Mouse (Mus musculus) liver, postnatal 0 days (tissue): ENCODE data around the gene Dab1. TPM values are rescaled to one million over a fixed set of nuclear protein-coding genes. Genes with fewer than 3 reads are reported as not detected.

Source experiments
- ATAC-seq: fragments of 200-750 bp; cut with Nextera tagmentation; 2 replicates; pipeline ENCODE4 v1.8.0; 2017; ENCODE audit warnings: mild to moderate bottlenecking, moderate library complexity
- DNase-seq: peaks from one replicate; pipeline ENCODE4 v3.0.0-alpha.2; 2016
- H3K27ac ChIP-seq: fragments of 300-500 bp; sonication (generic); 2 replicates; pipeline ENCODE4 v1.5.1; 2014; ENCODE audit warnings: antibody characterized with exemption, moderate library complexity, mild to moderate bottlenecking, low read depth
- H3K27me3 ChIP-seq: fragments of 300-500 bp; sonication (generic); 2 replicates; pipeline ENCODE4 v1.6.1; 2014; ENCODE audit warnings: low read length, control low read depth, mixed read lengths; ENCODE audit not compliant: insufficient read depth
- H3K36me3 ChIP-seq: fragments of 300-500 bp; sonication (generic); replicated peaks from 2 replicates; pipeline ENCODE4 v1.6.1; 2014; ENCODE audit warnings: mild to moderate bottlenecking, control low read depth, low read length, moderate library complexity, mixed read lengths; ENCODE audit not compliant: insufficient read depth
- H3K4me1 ChIP-seq: fragments of 300-500 bp; sonication (generic); 2 replicates; pipeline ENCODE4 v1.6.1; 2014; ENCODE audit warnings: antibody characterized with exemption, mild to moderate bottlenecking, control low read depth; ENCODE audit not compliant: insufficient read depth
- H3K4me2 ChIP-seq: fragments of 300-500 bp; sonication (generic); 2 replicates; pipeline ENCODE4 v1.6.1; 2014; ENCODE audit warnings: low read depth, mild to moderate bottlenecking, low read length, moderate library complexity, mixed read lengths
- H3K4me3 ChIP-seq: fragments of 300-500 bp; sonication (generic); 2 replicates; pipeline ENCODE4 v1.5.1; 2014; ENCODE audit warnings: low read depth, low read length
- H3K9ac ChIP-seq: fragments of 300-500 bp; sonication (generic); replicated peaks from 2 replicates; pipeline ENCODE4 v1.6.1; 2014; ENCODE audit warnings: mild to moderate bottlenecking, moderate library complexity
- H3K9me3 ChIP-seq: fragments of 300-500 bp; sonication (generic); 2 replicates; pipeline ENCODE4 v1.6.1; 2016; ENCODE audit warnings: mild to moderate bottlenecking, control low read depth, low read length, mixed read lengths
- CTCF ChIP-seq: sonication (generic); IDR thresholded peaks from 2 replicates; pipeline ENCODE4 v1.5.1; 2016; ENCODE audit warnings: antibody characterized with exemption, low read depth
- EP300 ChIP-seq: IDR thresholded peaks from 2 replicates; pipeline ENCODE4 v1.6.1; 2016; ENCODE audit warnings: antibody characterized with exemption, low read depth, mild to moderate bottlenecking
- WGBS: fragments of 180-500 bp; shearing (Covaris S2); extraction: QIAGEN DNeasy Blood & Tissue Kit; methylation state at CpG from one replicate; pipeline ENCODE4 v1.1.7; 2014; ENCODE audit not compliant: insufficient replicate concordance; 5-methylcytosine and 5-hydroxymethylcytosine counted together
- polyA plus RNA-seq: library from polyadenylated mRNA; unstranded; fragments of >200 nt; fragmentation: Nextera tagmentation; extraction: Ambion mirVana; gene quantifications from 2 replicates; pipeline ENCODE4 v1.2.1, GENCODE M21; 2015

The Dab1 gene
- polyA plus RNA-seq, 1 experiment from 2014 or later, result 1.1 TPM

DNA sequence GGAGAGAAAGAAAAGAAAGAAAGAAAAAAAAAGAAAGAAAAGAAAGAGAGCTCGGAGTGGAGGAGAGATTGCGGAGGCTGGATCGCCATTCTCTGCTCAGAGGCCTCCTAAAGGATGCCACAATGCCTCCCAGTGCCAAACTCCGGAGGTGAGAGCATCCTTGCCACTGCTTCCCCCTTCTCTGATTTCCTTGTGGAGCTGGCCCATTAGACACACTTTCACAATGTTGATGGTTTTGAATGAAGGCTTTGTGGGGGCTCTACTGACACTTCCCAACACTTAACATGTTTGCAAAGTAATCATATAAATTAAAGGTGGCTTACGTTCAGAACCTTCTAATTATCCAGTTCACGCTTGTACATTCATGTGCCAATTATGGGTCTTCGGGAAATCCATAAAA, 749.9 kb downstream of the Dab1 start:
- 9% methylated on average over 7 of the region's 7 CpGs for WGBS
- no peaks in the 10 kb centered on the region for H3K4me1 ChIP-seq
- no peak for TF ChIP-seq CTCF
- no peak for TF ChIP-seq EP300
- ATAC-seq (no peak), DNase-seq (no peak)
- H3K4me3 ChIP-seq, result no peak overlapping the region
- peak overlapping the region; percentile 84; the same call in 1 of the 2 replicates for H3K4me2 ChIP-seq
- no peak overlapping the region for H3K27ac ChIP-seq
- H3K27me3 ChIP-seq, result peaks cover 48% of the 10 kb centered on the region
- no peaks in the 10 kb centered on the region for H3K36me3 ChIP-seq
- H3K9ac ChIP-seq, result no peak overlapping the region
- H3K9me3 ChIP-seq, result no peaks in the 10 kb centered on the region

DNA sequence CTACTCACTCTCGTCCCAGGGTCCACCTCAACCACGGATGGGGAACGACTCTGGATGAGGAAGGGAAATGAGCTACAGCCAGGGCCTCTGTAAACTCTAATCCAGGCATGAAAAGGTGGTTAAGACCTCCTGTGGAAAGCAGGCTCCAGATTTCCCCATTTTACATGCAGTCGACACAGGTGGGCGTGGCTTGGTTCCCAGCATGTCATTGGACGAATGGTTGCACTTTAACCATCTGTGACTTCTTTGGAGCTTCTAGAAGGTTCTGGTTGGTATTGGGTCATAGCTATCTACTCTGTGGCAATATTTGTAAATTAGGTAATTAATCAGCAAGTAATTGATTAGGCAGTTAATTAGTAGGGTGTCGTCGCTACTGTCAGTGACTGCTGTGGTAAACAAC, 752.0 kb downstream of the Dab1 start:
- Histone ChIP-seq H3K9me3 (no peaks in the 10 kb centered on the region; the same call in 1 of the 2 replicates), H3K9ac (no peak overlapping the region), H3K27me3 (peaks cover 41% of the 10 kb centered on the region), H3K4me2 (no peak overlapping the region), H3K4me1 (no peaks in the 10 kb centered on the region), H3K27ac (no peak overlapping the region), H3K36me3 (no peaks in the 10 kb centered on the region), H3K4me3 (no peak overlapping the region)
- ATAC-seq, result no peak
- no peak for DNase-seq
- TF ChIP-seq EP300 (no peak), CTCF (no peak)
- WGBS, result 78% methylated on average over 8 of the region's 8 CpGs

GRCm38 (mm10) chr4:104374191-104374590, 755.0 kb downstream of the Dab1 start:
- Histone ChIP-seq H3K9me3 (no peaks in the 10 kb centered on the region; the same call in 1 of the 2 replicates), H3K27ac (no peak overlapping the region), H3K4me3 (no peak overlapping the region), H3K9ac (no peak overlapping the region), H3K27me3 (peaks cover 11% of the 10 kb centered on the region), H3K36me3 (no peaks in the 10 kb centered on the region), H3K4me1 (no peaks in the 10 kb centered on the region), H3K4me2 (no peak overlapping the region)
- DNase-seq (no peak), ATAC-seq (no peak)
- 65% methylated on average over 1 of the region's 1 CpGs for WGBS
- TF ChIP-seq EP300 (no peak), CTCF (no peak)

DNA sequence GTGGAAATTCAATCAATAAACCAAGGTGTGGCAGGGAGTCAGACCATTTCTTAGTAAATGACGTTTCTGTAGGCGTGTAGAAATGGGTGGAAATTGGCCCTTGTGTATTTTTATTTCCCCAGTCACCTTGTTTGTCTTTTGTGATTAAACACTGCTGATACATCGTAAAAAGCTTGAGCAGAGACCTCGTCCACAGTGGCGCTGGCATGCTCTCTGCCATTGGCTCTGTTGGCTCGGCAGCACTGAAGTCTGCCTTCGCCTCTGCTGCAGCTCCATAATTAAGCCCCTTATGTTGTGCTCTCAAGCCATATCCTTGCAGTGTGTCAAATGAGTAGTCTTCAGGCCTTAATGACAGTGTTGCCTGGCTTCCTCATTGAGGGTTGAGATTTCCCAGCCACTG, 765.5 kb downstream of the Dab1 start:
- Histone ChIP-seq H3K9ac (no peak overlapping the region), H3K4me1 (no peaks in the 10 kb centered on the region), H3K4me2 (no peak overlapping the region), H3K27me3 (no peaks in the 10 kb centered on the region), H3K9me3 (no peaks in the 10 kb centered on the region), H3K27ac (no peak overlapping the region), H3K36me3 (no peaks in the 10 kb centered on the region), H3K4me3 (no peak overlapping the region)
- ATAC-seq (no peak), DNase-seq (no peak)
- 65% methylated on average over 7 of the region's 7 CpGs for WGBS
- no peak for TF ChIP-seq EP300
- TF ChIP-seq CTCF, result no peak

- no peaks in the 10 kb centered on the region for H3K27me3 ChIP-seq
- no peak overlapping the region for H3K9ac ChIP-seq
- no peak overlapping the region for H3K27ac ChIP-seq
- H3K4me1 ChIP-seq, result no peaks in the 10 kb centered on the region
- H3K36me3 ChIP-seq, result no peaks in the 10 kb centered on the region
- H3K9me3 ChIP-seq, result no peaks in the 10 kb centered on the region
- no peak for TF ChIP-seq CTCF
- no peak for TF ChIP-seq EP300
- H3K4me2 ChIP-seq, result no peak overlapping the region
- H3K4me3 ChIP-seq, result no peak overlapping the region
- DNase-seq (no peak), ATAC-seq (no peak)
- 40% methylated on average over 5 of the region's 5 CpGs for WGBS
These were observed 766.1 kb downstream of the Dab1 start for GRCm38 (mm10) chr4:104385272-104385671.

DNA sequence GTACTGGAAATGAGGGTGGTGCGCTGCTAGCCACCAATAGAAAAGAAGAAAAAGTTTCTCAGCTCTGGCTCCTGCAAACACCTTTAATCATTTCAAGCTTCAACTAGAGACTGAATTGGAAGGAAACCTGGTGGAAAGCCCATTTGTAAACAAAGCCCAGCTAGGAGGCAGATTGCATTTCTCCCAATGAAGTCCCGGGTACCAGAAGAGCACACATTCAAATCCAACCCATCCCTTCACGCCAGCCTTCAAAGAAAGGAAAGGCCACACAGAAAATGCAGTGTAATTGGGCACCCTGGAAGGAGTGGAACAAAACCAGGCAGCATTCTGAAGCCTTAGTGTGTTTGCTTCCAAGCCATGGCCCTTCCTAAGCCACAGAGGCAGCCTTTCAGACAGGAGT, 776.4 kb downstream of the Dab1 start:
- Histone ChIP-seq H3K27ac (no peak overlapping the region), H3K9me3 (no peaks in the 10 kb centered on the region), H3K4me1 (no peaks in the 10 kb centered on the region), H3K4me2 (no peak overlapping the region), H3K27me3 (no peaks in the 10 kb centered on the region), H3K36me3 (no peaks in the 10 kb centered on the region), H3K4me3 (no peak overlapping the region), H3K9ac (no peak overlapping the region)
- ATAC-seq (no peak), DNase-seq (no peak)
- no peak for TF ChIP-seq EP300
- no peak for TF ChIP-seq CTCF
- WGBS, result 78% methylated on average over 3 of the region's 3 CpGs

- TF ChIP-seq EP300 (no peak), CTCF (peak; percentile 18; the same call in 1 of the 2 replicates)
- 81% methylated on average over 5 of the region's 5 CpGs for WGBS
- H3K9ac ChIP-seq, result no peak overlapping the region
- H3K4me2 ChIP-seq, result no peak overlapping the region
- H3K27ac ChIP-seq, result no peak overlapping the region
- H3K36me3 ChIP-seq, result no peaks in the 10 kb centered on the region
- no peak overlapping the region for H3K4me3 ChIP-seq
- H3K9me3 ChIP-seq, result no peaks in the 10 kb centered on the region
- H3K4me1 ChIP-seq, result no peaks in the 10 kb centered on the region
- no peaks in the 10 kb centered on the region for H3K27me3 ChIP-seq
- ATAC-seq (no peak), DNase-seq (no peak)
These were observed 776.9 kb downstream of the Dab1 start for GRCm38 (mm10) chr4:104396095-104396494.
